Mouse (Mus musculus) testis, postnatal 14 days (tissue): ENCODE measurements at regions not wholly inside any gene's neighbourhood (a gene's known extent, or its start where the extent isn't known, plus 50 kb on each side); places are given as distances from the start of the nearest gene placed in this dataset.

Experiments used
- DNase-seq: peaks from one replicate; pipeline ENCODE4 v3.0.0; 2021; ENCODE audit warnings: low spot score

- DNase-seq, result no peak
Measured at GRCm38 (mm10) chr10:41018888-41019287, 53.2 kb downstream of the Gpr6 start.

- DNase-seq, result no peak
Measured at GRCm38 (mm10) chr10:41016547-41016946, 55.5 kb downstream of the Gpr6 start.

GRCm38 (mm10) chr10:41015654-41016053 lies 56.4 kb downstream of the Gpr6 start:
- no peak for DNase-seq

GRCm38 (mm10) chr10:41010585-41010984 lies 61.5 kb downstream of the Gpr6 start:
- no peak for DNase-seq

- no peak for DNase-seq
Measured at GRCm38 (mm10) chr10:41007866-41008265, 64.2 kb downstream of the Gpr6 start.

GRCm38 (mm10) chr10:41006634-41007033 lies 65.5 kb downstream of the Gpr6 start:
- no peak for DNase-seq

GRCm38 (mm10) chr10:41005776-41006175 lies 66.3 kb downstream of the Gpr6 start:
- no peak for DNase-seq

- DNase-seq, result no peak
Measured at GRCm38 (mm10) chr10:41004753-41005152, 67.3 kb downstream of the Gpr6 start.

- DNase-seq, result peak; percentile 63
Measured at GRCm38 (mm10) chr10:41004044-41004689, 67.9 kb downstream of the Gpr6 start.

- no peak for DNase-seq
Measured at GRCm38 (mm10) chr10:41003197-41003596, 68.9 kb downstream of the Gpr6 start.

- DNase-seq, result no peak
Measured at GRCm38 (mm10) chr10:41000965-41001364, 71.1 kb downstream of the Gpr6 start.

GRCm38 (mm10) chr10:40999486-40999885 lies 72.6 kb downstream of the Gpr6 start:
- no peak for DNase-seq

- DNase-seq, result no peak
Measured at GRCm38 (mm10) chr10:40998799-40999198, 73.3 kb downstream of the Gpr6 start.

- no peak for DNase-seq
Measured at GRCm38 (mm10) chr10:40998330-40998729, 73.8 kb downstream of the Gpr6 start.

- DNase-seq, result no peak
Measured at GRCm38 (mm10) chr10:40997606-40998005, 74.5 kb downstream of the Gpr6 start.
